Mouse (Mus musculus): ENCODE data around the gene Ric3. TPM values are rescaled to one million over a fixed set of nuclear protein-coding genes. Genes with fewer than 3 reads are reported as not detected.

The Ric3 gene
- total RNA-seq, 1 experiment from 2014 or later: 3.3 TPM

Other genes starting within 250 kb of the Ric3 start
- gene Olfr516, start 232.8 kb downstream of the Ric3 start, total RNA-seq (2017): not detected in 2 replicates
- gene Olfr517, start 211.0 kb downstream of the Ric3 start, total RNA-seq (2017): not detected in 2 replicates
- not detected in 2 replicates for gene Olfr518, start 198.3 kb downstream of the Ric3 start, total RNA-seq (2017)
- not detected in 2 replicates for gene Olfr519, start 188.9 kb downstream of the Ric3 start, total RNA-seq (2017)
- 7.6 and 8.3 TPM in 2 replicates for gene Nlrp10, start 153.2 kb downstream of the Ric3 start, total RNA-seq (2017)
- gene Eif3f, start 148.9 kb downstream of the Ric3 start, total RNA-seq (2017): 66.9 and 85.4 TPM in 2 replicates
- not detected in 2 replicates for gene Tub, start 133.0 kb downstream of the Ric3 start, total RNA-seq (2017)
- 3.4 and 7.3 TPM in 2 replicates for gene Lmo1, start 91.9 kb upstream of the Ric3 start, total RNA-seq (2017)